Mouse (Mus musculus): ENCODE results near the gene Iffo2. TPM values are rescaled to one million over a fixed set of nuclear protein-coding genes. Genes with fewer than 3 reads are reported as not detected.

Gene Iffo2
- total RNA-seq, 2 experiments from 2014 or later, result 1.2 to 2.4 TPM

DNA sequence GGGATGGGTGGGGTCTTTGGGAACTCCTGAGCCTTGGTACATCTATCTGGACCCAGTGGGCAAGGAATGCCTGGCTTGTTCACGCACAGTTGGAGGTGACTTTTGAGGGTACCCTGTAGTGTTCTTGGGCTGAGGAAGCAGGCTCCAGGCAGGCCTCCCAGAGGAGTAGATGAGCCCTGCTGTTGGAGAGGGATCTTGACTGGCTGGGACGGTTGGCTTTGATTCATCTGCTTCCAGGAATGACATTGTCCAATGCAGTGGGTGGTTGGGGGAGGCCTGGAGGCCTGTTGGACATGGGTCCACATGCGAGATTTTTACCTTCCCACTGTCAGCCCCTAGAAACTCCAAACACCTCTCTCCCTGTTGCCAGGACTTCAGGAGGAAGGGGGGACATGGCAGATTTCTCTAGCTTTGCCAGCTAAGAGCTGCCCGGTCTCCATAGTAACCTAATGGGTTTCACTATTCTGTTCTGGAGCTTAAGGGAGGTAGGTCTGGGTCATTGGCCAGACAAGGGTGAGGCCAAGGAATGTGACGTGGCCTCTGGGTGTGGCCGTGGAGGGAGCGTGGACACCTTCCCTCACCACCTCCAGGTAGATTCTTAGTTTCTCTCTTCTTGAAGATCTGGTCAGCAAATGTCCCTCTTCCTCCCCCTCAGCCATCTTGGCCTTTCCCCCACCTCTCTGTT is 101.4 kb downstream of the Iffo2 start:
- no peak for ATAC-seq (replicated peaks; ENCODE audit: poor library complexity, severe bottlenecking)

DNA sequence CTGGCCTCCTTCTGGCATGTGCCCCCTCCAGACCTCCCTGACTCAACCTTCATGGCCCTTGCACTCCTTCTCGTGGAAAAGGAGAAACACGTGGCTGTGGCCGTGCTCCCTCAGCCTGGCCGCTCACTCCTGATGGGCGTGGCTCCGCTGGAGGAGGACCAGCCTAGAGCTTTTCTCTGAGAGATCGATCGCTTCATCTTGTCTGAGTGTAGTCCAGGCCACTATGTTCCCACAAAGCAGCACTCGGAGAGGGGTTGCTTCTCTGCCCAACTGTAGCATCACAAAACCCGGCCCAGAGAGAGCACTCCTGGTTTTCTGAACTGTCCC is 101.9 kb downstream of the Iffo2 start:
- ATAC-seq (replicated peaks; ENCODE audit: poor library complexity, severe bottlenecking), result no peak

DNA sequence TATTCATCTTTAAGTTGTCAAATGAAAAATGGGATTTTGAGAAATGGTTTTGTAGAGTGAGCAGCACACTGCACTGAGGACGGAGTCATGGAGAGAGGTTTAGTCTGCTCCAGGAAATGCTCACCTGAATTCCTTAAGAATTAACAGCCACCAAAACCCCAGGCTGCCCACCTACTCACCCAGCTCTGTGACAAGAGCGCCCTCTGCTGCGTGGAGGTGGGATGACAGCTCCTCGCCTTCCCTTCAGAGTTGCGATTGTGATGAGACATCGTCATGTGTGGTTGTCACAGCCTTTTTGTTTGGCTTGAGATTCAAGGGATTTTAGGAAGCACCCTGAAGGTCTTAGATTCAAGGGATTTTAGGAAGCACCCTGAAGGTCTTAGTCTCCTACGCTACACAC is 106.0 kb downstream of the Iffo2 start:
- peak; percentile 53 for ATAC-seq (replicated peaks; ENCODE audit: poor library complexity, severe bottlenecking)

DNA sequence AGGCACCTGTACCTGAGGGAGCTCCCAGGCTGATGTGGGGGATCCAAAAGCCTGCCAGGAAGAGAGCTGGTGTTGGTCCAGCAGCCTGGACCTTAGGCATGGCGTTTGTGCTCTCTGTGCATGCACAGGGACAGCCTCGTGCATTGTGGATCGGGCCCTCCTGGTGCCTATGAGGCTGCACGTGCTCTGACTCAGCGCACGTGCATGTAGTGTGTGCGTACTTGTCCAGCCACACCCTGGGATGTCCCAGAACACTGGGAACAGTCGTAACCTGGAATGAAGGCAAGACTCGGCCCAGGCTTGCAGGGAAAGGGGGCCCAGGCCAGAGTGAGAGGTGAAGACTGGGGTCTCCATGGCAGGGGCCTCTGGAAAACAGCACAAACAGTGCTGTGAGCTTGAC is 107.5 kb downstream of the Iffo2 start:
- no peak for ATAC-seq (replicated peaks; ENCODE audit: poor library complexity, severe bottlenecking)

DNA sequence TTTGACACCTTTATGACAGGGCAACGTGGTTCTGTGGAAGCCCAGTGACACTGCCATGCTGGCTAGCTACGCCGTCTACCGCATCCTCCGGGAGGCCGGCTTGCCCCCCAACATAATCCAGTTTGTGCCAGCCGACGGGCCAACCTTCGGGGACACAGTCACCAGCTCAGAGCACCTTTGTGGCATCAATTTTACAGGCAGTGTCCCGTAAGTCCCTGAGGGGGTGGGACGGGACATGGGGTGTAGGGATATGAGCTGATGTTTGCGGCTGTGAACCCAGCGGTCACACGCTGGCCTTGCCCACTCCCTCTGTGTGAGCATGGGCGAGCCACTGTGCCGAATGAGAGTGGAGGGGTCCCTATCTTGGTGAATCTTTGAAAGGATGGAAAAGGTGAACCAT is 108.0 kb downstream of the Iffo2 start:
- no peak for ATAC-seq (replicated peaks; ENCODE audit: poor library complexity, severe bottlenecking)

DNA sequence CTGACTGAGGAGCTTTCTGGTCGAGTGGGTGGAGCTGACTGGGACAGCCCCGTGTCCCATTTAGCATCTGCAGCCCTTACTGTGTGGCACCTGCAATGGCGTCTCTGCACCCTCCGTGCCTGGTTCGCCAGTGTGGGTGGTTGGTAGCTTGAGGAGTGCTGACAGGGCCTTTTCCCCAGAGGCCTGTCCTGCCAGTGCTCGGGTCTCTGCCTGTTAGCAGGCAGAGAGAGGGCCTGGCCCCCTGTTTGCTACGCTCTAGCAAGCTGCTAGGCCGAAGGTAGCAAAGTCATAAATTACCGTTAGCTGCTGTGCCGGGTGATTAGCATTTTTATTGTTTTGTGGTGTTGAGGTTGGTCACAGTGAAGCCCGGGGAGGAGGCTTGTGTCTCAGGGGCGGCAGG is 109.5 kb downstream of the Iffo2 start:
- no peak for ATAC-seq (replicated peaks; ENCODE audit: poor library complexity, severe bottlenecking)

DNA sequence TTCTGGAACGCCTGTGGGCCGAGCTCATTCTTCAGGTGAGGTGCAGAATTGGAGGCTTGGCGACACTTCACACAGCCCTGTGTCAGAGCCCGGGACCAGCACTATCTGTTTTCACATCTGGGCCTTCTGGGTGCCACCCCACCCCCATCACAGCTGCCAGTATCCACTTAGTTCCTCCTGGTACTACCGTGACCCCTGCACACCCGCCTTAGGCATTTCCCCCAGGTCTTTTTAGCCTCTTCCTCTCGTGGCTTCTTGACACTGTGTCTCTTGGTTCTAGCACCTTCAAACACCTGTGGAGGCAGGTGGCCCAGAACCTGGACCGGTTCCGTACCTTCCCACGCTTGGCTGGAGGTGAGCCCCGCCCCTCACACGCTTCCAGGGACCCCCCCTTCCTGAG is 110.0 kb downstream of the Iffo2 start:
- peak; percentile 16; the same call in 1 of the 2 replicates for ATAC-seq (replicated peaks; ENCODE audit: poor library complexity, severe bottlenecking)

DNA sequence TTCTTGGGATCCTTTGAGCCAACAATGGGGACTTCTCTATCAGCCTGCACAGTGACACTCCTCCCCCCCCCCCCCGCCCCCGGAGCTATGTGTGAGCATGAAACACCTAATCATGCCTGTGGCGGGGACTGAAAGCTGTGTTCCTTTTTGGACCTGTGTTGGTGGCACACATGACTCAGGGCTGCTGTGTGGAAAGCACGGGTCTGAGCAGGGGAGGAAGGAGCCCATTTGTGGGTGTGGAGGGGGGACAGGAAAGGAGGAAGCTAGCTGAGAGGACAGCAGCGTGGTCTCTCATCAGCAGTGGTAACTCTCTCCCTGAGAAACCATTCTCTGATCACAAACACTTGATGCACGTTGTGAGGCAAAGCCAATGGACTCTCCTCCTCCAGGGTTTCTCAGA is 110.4 kb downstream of the Iffo2 start:
- peak; percentile 82 for ATAC-seq (replicated peaks; ENCODE audit: poor library complexity, severe bottlenecking)

DNA sequence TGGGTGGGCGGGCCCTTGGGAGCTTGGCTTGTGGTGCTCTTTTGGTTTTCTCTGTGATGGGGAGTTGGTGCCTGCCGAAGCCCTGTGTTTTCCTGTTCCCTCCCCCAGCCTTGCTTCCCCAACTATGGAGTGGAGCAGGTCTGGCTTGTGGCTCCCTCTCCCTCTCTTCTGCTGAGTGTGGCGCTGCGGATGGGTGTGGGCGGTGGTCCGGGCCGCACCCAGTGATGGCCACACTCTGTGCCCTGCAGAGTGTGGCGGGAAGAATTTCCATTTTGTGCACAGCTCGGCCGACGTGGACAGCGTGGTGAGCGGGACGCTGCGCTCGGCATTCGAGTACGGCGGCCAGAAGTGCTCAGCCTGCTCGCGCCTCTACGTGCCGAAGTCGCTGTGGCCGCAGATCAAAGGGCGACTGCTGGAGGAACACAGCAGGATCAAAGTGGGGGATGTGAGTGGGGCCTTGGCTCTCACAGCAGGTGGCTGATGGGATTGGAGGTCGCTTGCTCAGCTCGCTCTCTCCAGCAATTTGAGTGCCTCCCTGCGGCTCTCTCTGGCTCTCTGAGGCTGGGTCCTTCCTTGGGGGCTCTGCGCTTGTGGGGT is 111.6 kb downstream of the Iffo2 start:
- ATAC-seq (replicated peaks; ENCODE audit: poor library complexity, severe bottlenecking), result no peak

DNA sequence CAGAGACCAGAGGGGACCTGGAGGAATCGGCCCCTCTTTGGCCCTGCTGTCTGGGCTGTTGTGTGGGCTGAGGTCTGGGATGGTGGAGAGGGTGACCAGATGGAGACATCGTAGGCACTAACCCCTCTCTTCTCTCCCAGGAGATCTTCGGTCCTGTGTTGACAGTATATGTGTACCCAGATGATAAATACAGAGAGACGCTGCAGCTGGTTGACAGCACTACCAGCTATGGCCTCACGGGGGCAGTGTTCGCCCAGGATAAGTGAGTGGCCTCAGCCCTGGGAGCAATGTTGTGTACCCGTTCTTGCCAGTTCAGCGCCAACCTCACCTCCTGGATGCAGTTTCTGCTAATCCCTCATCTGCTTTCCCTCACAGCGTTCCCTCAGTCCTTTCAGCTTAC is 113.6 kb downstream of the Iffo2 start:
- peak; percentile 59 for ATAC-seq (replicated peaks; ENCODE audit: poor library complexity, severe bottlenecking)

DNA sequence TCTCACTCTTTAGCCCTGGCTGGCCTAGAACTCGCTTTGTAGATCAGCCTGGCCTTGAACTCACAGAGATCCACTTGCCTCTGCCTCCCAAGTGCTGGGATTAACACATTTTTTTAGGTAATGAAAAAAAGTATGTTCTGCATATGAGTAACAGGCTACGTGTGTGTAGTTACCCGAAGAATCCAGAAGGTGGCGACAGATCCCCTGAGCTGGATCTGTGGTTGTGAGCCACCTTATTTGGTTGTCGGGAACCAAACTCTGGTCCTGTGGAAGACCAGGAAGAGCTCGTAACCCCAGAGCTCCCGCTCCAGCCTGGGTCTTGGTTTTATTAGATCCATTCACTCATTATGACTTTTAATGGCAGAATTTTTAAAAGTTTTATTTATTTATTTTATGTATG is 116.6 kb downstream of the Iffo2 start:
- no peak for ATAC-seq (replicated peaks; ENCODE audit: poor library complexity, severe bottlenecking)

DNA sequence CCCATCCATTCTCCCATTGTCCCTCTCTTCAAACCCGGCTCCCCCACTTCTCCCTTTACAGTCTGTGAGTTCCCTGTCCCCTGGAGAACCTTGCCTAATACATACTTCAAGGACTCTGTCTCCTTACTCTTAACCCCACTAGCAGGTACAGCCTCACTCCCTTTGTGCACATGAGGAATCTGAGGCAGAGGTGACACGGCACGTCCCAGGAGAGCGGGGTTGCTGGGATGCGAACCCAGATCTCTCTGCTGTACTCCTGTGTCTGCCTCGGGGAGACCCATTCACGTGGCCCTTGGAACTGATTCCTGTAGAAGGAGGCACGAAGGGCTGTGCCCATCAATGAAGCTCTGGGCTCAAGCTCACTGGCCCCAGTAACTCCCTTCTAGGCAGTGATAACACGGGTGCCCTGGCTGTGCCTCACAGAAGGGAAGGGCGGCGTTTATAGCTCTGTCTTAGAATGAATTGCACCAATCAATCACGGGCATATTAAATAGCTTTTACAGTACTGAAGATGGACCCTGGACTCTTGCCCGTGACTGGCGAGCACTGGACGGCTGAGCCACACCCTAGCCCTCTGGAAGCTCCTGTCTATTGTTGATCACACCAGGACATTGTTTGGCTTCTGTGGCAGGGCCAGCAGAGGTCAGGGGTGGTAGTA is 119.9 kb downstream of the Iffo2 start:
- ATAC-seq (replicated peaks; ENCODE audit: poor library complexity, severe bottlenecking), result no peak

DNA sequence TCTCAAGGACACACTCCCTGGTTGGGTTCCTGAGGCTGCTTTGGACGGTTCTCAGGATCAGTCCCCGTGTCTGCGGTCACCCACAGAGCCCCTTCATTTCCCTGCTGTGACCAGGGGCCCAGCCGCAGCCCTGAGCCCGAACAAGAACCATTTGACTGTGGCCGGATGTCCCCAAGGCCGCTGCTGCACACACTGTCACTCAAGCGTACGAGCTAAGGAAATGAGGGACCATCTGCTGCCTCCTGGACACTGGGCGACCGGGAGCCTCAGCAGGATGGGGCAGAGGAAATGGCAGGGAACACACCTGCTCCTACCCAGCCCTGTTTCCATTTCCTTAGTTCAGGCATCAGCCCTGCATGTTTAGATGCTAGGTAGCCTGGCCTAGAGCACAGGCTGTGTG is 120.6 kb downstream of the Iffo2 start:
- peak; percentile 51; the same call in 1 of the 2 replicates for ATAC-seq (replicated peaks; ENCODE audit: poor library complexity, severe bottlenecking)

DNA sequence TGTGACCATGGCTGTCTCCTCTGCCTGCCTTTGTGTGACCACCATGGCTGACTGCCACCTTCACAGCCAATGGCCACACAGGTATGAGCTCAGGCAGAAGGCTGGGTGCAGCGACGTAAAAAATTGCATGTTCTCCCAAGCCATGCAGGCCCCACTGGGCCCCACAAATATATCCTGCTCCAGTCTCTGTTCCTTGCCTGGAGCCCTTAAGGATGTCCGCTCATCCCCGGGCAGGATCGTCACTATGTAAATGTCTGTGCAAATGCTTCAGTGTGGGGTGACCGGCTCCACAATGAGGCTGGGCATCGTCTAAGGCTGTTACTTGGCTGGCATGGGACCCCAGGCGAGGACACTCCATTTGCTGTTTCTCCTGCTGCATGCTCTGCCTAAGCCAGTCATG is 122.9 kb downstream of the Iffo2 start, which contains the start of gene Tas1r2:
Tas1r2 (plus strand) TSS at position 301 of the 400 bp plus-strand sequence.
- no peak for ATAC-seq (replicated peaks; ENCODE audit: poor library complexity, severe bottlenecking)

DNA sequence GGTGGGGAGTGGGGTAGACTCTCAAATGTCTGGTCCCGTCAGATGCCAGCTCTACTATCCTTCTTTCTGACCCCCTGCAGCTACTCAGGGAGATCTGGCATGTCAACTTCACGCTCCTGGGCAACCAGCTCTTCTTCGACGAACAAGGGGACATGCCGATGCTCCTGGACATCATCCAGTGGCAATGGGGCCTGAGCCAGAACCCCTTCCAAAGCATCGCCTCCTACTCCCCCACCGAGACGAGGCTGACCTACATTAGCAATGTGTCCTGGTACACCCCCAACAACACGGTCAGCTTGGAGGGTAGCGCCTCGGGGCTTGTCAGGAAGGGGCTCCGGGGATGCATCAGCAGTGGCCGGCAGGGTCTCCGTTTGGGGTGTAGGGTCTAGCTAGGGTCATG is 131.5 kb downstream of the Iffo2 start:
- ATAC-seq (replicated peaks; ENCODE audit: poor library complexity, severe bottlenecking), result no peak

DNA sequence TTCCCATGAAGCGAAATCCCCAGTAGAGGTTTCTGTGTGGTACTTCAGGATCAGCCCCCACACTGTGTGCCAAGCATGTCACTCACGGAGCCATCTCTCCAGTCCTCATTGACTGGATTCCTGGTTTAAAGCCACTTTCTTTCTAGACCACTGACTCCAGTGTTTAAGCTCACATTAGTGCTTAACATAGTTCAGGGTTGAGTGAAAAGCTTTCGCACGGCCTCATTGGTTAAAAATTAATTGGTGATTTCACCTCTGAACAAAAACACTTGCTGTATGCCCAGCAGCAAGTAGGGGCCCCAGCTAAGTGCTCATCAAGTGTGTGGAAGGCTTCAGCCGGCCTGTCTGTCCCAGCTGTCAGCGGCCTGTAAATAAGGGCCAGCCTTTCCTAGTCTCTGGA is 137.3 kb downstream of the Iffo2 start:
- no peak for ATAC-seq (replicated peaks; ENCODE audit: poor library complexity, severe bottlenecking)

DNA sequence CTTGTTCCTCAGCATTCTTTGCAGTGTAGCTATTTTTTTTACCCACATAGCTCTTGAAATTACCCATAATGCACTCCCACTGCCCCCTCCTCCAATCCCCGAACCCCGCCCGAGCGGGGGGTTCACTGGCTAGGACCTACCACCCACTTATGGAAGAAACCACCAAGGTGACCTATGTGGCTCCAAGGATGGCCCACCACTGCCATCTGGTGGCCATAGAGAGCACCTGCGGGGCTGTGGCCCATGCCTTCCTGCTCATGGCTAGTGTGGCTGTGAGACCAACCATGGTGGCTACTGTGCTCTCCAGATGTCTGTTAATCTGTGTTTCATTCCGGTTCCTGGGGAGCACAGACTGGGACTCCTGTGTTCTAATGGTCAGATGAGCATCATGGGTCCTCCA is 139.5 kb downstream of the Iffo2 start:
- ATAC-seq (replicated peaks; ENCODE audit: poor library complexity, severe bottlenecking), result peak; percentile 94

Other genes with a start within 250 kb of the Iffo2 start
- 5.4 and 7.7 TPM in 2 replicates for gene Pqlc2, start 219.8 kb upstream of the Iffo2 start, total RNA-seq (2014; fragmentation: Nextera tagmentation)
- gene Pqlc2, start 219.8 kb upstream of the Iffo2 start, total RNA-seq (2017), result 2.3 and 3.5 TPM in 2 replicates
- gene Akr7a5, start 219.8 kb upstream of the Iffo2 start, total RNA-seq (2014; fragmentation: Nextera tagmentation), result 16.6 and 25.0 TPM in 2 replicates
- gene Akr7a5, start 219.8 kb upstream of the Iffo2 start, total RNA-seq (2017), result 5.9 and 12.2 TPM in 2 replicates
- 143 and 158 TPM in 2 replicates for gene Mrto4, start 178.0 kb upstream of the Iffo2 start, total RNA-seq (2014; fragmentation: Nextera tagmentation)
- 93.4 and 94.5 TPM in 2 replicates for gene Mrto4, start 178.0 kb upstream of the Iffo2 start, total RNA-seq (2017)
- 20.2 and 24.4 TPM in 2 replicates for gene Emc1, start 178.0 kb upstream of the Iffo2 start, total RNA-seq (2014; fragmentation: Nextera tagmentation)
- gene Emc1, start 178.0 kb upstream of the Iffo2 start, total RNA-seq (2017), result 34.4 and 39.2 TPM in 2 replicates
- 91.2 and 91.4 TPM in 2 replicates for gene Ubr4, start 177.9 kb upstream of the Iffo2 start, total RNA-seq (2014; fragmentation: Nextera tagmentation)
- gene Ubr4, start 177.9 kb upstream of the Iffo2 start, total RNA-seq (2017), result 47.2 and 49.5 TPM in 2 replicates
- not detected in 2 replicates for gene Gm21969, start 72.6 kb downstream of the Iffo2 start, total RNA-seq (2014; fragmentation: Nextera tagmentation)
- gene Gm21969, start 72.6 kb downstream of the Iffo2 start, total RNA-seq (2017), result not detected in 2 replicates
- 29.7 and 30.9 TPM in 2 replicates for gene Aldh4a1, start 92.3 kb downstream of the Iffo2 start, total RNA-seq (2014; fragmentation: Nextera tagmentation)
- 18.9 and 20.1 TPM in 2 replicates for gene Aldh4a1, start 92.3 kb downstream of the Iffo2 start, total RNA-seq (2017)
- not detected in 2 replicates for gene Tas1r2, start 123.0 kb downstream of the Iffo2 start, total RNA-seq (2014; fragmentation: Nextera tagmentation)
- not detected in 2 replicates for gene Tas1r2, start 123.0 kb downstream of the Iffo2 start, total RNA-seq (2017)

Data from granulocyte monocyte progenitor cell, adult 5-6 weeks (primary cell).